Mouse (Mus musculus) heart, embryonic 11.5 days (tissue): ENCODE measurements around the gene Soga1. TPM values are rescaled to one million over a fixed set of nuclear protein-coding genes. Genes with fewer than 3 reads are reported as not detected.

Experiments
- ATAC-seq: fragments of 200-750 bp; cut with Nextera tagmentation; replicated peaks from 2 replicates; pipeline ENCODE4 v1.8.0; 2017; ENCODE audit warnings: moderate library complexity; ENCODE audit not compliant: insufficient number of reproducible peaks, low FRiP score, low TSS enrichment
- H3K27ac ChIP-seq: fragments of 300-500 bp; sonication (generic); 2 replicates; pipeline ENCODE4 v1.5.1; 2014; ENCODE audit warnings: mild to moderate bottlenecking, low read depth, low read length
- H3K27me3 ChIP-seq: fragments of 300-500 bp; sonication (generic); 2 replicates; pipeline ENCODE4 v1.6.1; 2014; ENCODE audit warnings: mild to moderate bottlenecking, low read length, mixed read lengths; ENCODE audit not compliant: control insufficient read depth, insufficient read depth
- H3K36me3 ChIP-seq: fragments of 300-500 bp; sonication (generic); 2 replicates; pipeline ENCODE4 v1.6.1; 2014; ENCODE audit warnings: mild to moderate bottlenecking, low read length, moderate library complexity, mixed read lengths; ENCODE audit not compliant: control insufficient read depth, insufficient read depth
- H3K4me1 ChIP-seq: fragments of 300-500 bp; sonication (generic); 2 replicates; pipeline ENCODE4 v1.6.1; 2014; ENCODE audit warnings: low read length; ENCODE audit not compliant: control insufficient read depth, insufficient read depth
- H3K4me2 ChIP-seq: fragments of 300-500 bp; sonication (generic); 2 replicates; pipeline ENCODE4 v1.6.1; 2014; ENCODE audit warnings: mild to moderate bottlenecking, moderate library complexity
- H3K4me3 ChIP-seq: fragments of 300-500 bp; sonication (generic); 2 replicates; pipeline ENCODE4 v1.5.1; 2014; ENCODE audit warnings: low read depth, low read length
- H3K9ac ChIP-seq: fragments of 300-500 bp; sonication (generic); 2 replicates; pipeline ENCODE4 v1.6.1; 2014; ENCODE audit warnings: mild to moderate bottlenecking, low read depth, low read length, moderate library complexity
- H3K9me3 ChIP-seq: fragments of 300-500 bp; sonication (generic); replicated peaks from 2 replicates; pipeline ENCODE4 v1.6.1; 2016; ENCODE audit warnings: low read length; ENCODE audit not compliant: control insufficient read depth
- whole genome bisulfite sequencing: fragments of 180-500 bp; shearing (Covaris S2); extraction: QIAGEN DNeasy Blood & Tissue Kit; methylation state at CpG from one replicate; pipeline ENCODE4 v1.1.7; 2014; ENCODE audit not compliant: insufficient replicate concordance; 5-methylcytosine and 5-hydroxymethylcytosine counted together
- polyA plus RNA-seq: library from polyadenylated mRNA; unstranded; fragments of >200 nt; fragmentation: Nextera tagmentation; extraction: Ambion mirVana; gene quantifications from 2 replicates; pipeline ENCODE4 v1.2.1, GENCODE M21; 2014

Gene Soga1
- polyA plus RNA-seq, 1 experiment from 2014 or later: 3.6 TPM

GRCm38 (mm10) chr2:157030804-157031203, 48.2 kb downstream of the Soga1 start:
- H3K4me1 ChIP-seq: peaks cover 11% of the 10 kb centered on the region
- no peak overlapping the region for H3K9ac ChIP-seq
- no peak overlapping the region for H3K4me3 ChIP-seq
- ATAC-seq: no peak
- peaks cover 61% of the 10 kb centered on the region for H3K36me3 ChIP-seq
- H3K27ac ChIP-seq: no peak overlapping the region
- no peak overlapping the region for H3K4me2 ChIP-seq
- no peaks in the 10 kb centered on the region for H3K9me3 ChIP-seq
- H3K27me3 ChIP-seq: no peaks in the 10 kb centered on the region
- WGBS: 41% methylated on average over 9 of the region's 9 CpGs

GRCm38 (mm10) chr2:157028261-157028660, 50.8 kb downstream of the Soga1 start:
- ATAC-seq: no peak
- H3K9me3 ChIP-seq: peaks cover 7% of the 10 kb centered on the region
- H3K4me2 ChIP-seq: peak overlapping the region; percentile 44
- H3K4me1 ChIP-seq: peaks cover 11% of the 10 kb centered on the region
- peak overlapping the region; percentile 63 for H3K27ac ChIP-seq
- peak overlapping the region; percentile 35; the same call in 1 of the 2 replicates for H3K9ac ChIP-seq
- H3K4me3 ChIP-seq: no peak overlapping the region
- H3K36me3 ChIP-seq: peaks cover 69% of the 10 kb centered on the region
- WGBS: 84% methylated on average over 4 of the region's 4 CpGs
- H3K27me3 ChIP-seq: no peaks in the 10 kb centered on the region

- peak overlapping the region; percentile 44 for H3K4me2 ChIP-seq
- H3K9ac ChIP-seq: no peak overlapping the region; the same call in 1 of the 2 replicates
These were observed 51.7 kb downstream of the Soga1 start for GRCm38 (mm10) chr2:157027106-157028008.

GRCm38 (mm10) chr2:157021156-157021555, 57.9 kb downstream of the Soga1 start:
- peaks cover 56% of the 10 kb centered on the region for H3K36me3 ChIP-seq
- WGBS: 92% methylated on average over 16 of the region's 16 CpGs
- peaks cover 7% of the 10 kb centered on the region for H3K9me3 ChIP-seq
- no peaks in the 10 kb centered on the region for H3K4me1 ChIP-seq
- no peak overlapping the region for H3K27ac ChIP-seq
- ATAC-seq: no peak
- H3K27me3 ChIP-seq: no peaks in the 10 kb centered on the region
- H3K4me2 ChIP-seq: no peak overlapping the region
- no peak overlapping the region for H3K4me3 ChIP-seq
- no peak overlapping the region for H3K9ac ChIP-seq

More at GRCm38 (mm10) chr2:157027106-157028008, 51.7 kb downstream of the Soga1 start:
- WGBS: 62% methylated on average over 21 of the region's 21 CpGs
- H3K27me3 ChIP-seq: no peaks in the 10 kb centered on the region
- peak overlapping the region; percentile 19; the same call in 1 of the 2 replicates for H3K4me3 ChIP-seq
- H3K27ac ChIP-seq: peak overlapping the region; percentile 70
- H3K9me3 ChIP-seq: peaks cover 7% of the 10 kb centered on the region
- peaks cover 11% of the 10 kb centered on the region for H3K4me1 ChIP-seq
- peaks cover 67% of the 10 kb centered on the region for H3K36me3 ChIP-seq
- ATAC-seq: peak; percentile 58

- 91% methylated on average over 4 of the region's 4 CpGs for WGBS
- no peak overlapping the region for H3K27ac ChIP-seq
- no peak overlapping the region for H3K4me3 ChIP-seq
- H3K9me3 ChIP-seq: no peaks in the 10 kb centered on the region
- peaks cover 44% of the 10 kb centered on the region for H3K36me3 ChIP-seq
- no peak overlapping the region for H3K9ac ChIP-seq
- H3K4me2 ChIP-seq: no peak overlapping the region
- no peaks in the 10 kb centered on the region for H3K4me1 ChIP-seq
- no peaks in the 10 kb centered on the region for H3K27me3 ChIP-seq
- ATAC-seq: no peak
These were observed 59.8 kb downstream of the Soga1 start for GRCm38 (mm10) chr2:157019228-157019627.

- peaks cover 28% of the 10 kb centered on the region for H3K36me3 ChIP-seq
- H3K9me3 ChIP-seq: no peaks in the 10 kb centered on the region
- H3K27me3 ChIP-seq: no peaks in the 10 kb centered on the region
- no peak overlapping the region for H3K9ac ChIP-seq
- ATAC-seq: peak; percentile 71; the same call in 1 of the 2 replicates
- H3K4me2 ChIP-seq: no peak overlapping the region
- H3K4me3 ChIP-seq: no peak overlapping the region
- H3K4me1 ChIP-seq: no peaks in the 10 kb centered on the region
- no peak overlapping the region for H3K27ac ChIP-seq
- WGBS: 53% methylated on average over 18 of the region's 18 CpGs
These were observed 62.4 kb downstream of the Soga1 start for GRCm38 (mm10) chr2:157016529-157017270.

GRCm38 (mm10) chr2:157012341-157012740, 66.7 kb downstream of the Soga1 start:
- H3K9me3 ChIP-seq: no peaks in the 10 kb centered on the region
- 75% methylated on average over 6 of the region's 6 CpGs for WGBS
- no peak overlapping the region for H3K4me3 ChIP-seq
- H3K4me2 ChIP-seq: no peak overlapping the region
- H3K27me3 ChIP-seq: no peaks in the 10 kb centered on the region
- H3K9ac ChIP-seq: no peak overlapping the region
- peaks cover 8% of the 10 kb centered on the region; the same call in 1 of the 2 replicates for H3K4me1 ChIP-seq
- no peak overlapping the region for H3K27ac ChIP-seq
- no peak for ATAC-seq
- peaks cover 2% of the 10 kb centered on the region; the same call in 1 of the 2 replicates for H3K36me3 ChIP-seq

- no peak for ATAC-seq
- H3K27ac ChIP-seq: no peak overlapping the region
- 34% methylated on average over 11 of the region's 11 CpGs for WGBS
These were observed 68.3 kb downstream of the Soga1 start for GRCm38 (mm10) chr2:157010634-157011310.

More at GRCm38 (mm10) chr2:157010634-157011310, 68.3 kb downstream of the Soga1 start:
- H3K4me3 ChIP-seq: no peak overlapping the region
- H3K4me1 ChIP-seq: peaks cover 16% of the 10 kb centered on the region
- no peaks in the 10 kb centered on the region for H3K27me3 ChIP-seq
- no peak overlapping the region for H3K4me2 ChIP-seq
- no peaks in the 10 kb centered on the region for H3K9me3 ChIP-seq
- H3K36me3 ChIP-seq: 0 out of 2 replicates have a peak, but pooled peaks cover 2% of the 10 kb centered on the region
- no peak overlapping the region for H3K9ac ChIP-seq
